Mouse (Mus musculus) spleen, adult 2 months (tissue): ENCODE results near the gene Gm45837. TPM values are rescaled to one million over a fixed set of nuclear protein-coding genes. Genes with fewer than 3 reads are reported as not detected.

Experiments used
- DNase-seq, 2 experiments: peaks; one replicate each; pipeline versions ENCODE4 v3.0.0 to v3.0.0-alpha.2; 2012 to 2021; ENCODE audit warnings: low spot score in 2 of 2, low read depth in 1 of 2
- H3K27ac ChIP-seq: fragments of 200-500 bp; 2 replicates; pipeline ENCODE4 v1.5.1; 2012; ENCODE audit warnings: low read length, inconsistent platforms; ENCODE audit not compliant: insufficient read depth
- H3K27me3 ChIP-seq: fragments of 200-500 bp; 2 replicates; pipeline ENCODE4 v1.6.1; 2012; ENCODE audit warnings: mild to moderate bottlenecking, moderate library complexity, low read length, inconsistent platforms; ENCODE audit not compliant: control insufficient read depth, insufficient read depth
- H3K36me3 ChIP-seq: fragments of 200-500 bp; 2 replicates; pipeline ENCODE4 v1.6.1; 2012; ENCODE audit warnings: mild to moderate bottlenecking, low read length, inconsistent platforms; ENCODE audit not compliant: control insufficient read depth, insufficient read depth
- H3K4me1 ChIP-seq: fragments of 200-500 bp; 2 replicates; pipeline ENCODE4 v1.6.1; 2011; ENCODE audit warnings: inconsistent platforms; ENCODE audit not compliant: control insufficient read depth, insufficient read depth, insufficient read length
- H3K4me3 ChIP-seq: fragments of 200-500 bp; 2 replicates; pipeline ENCODE4 v1.5.1; 2011; ENCODE audit warnings: mild to moderate bottlenecking, inconsistent platforms; ENCODE audit not compliant: insufficient read depth, insufficient read length; ENCODE audit errors: extremely low read depth
- CTCF ChIP-seq: fragments of 200-500 bp; IDR thresholded peaks from 2 replicates; pipeline ENCODE4 v1.5.1; 2011; ENCODE audit warnings: mild to moderate bottlenecking, inconsistent platforms; ENCODE audit not compliant: insufficient read depth, insufficient read length, insufficient replicate concordance; ENCODE audit errors: extremely low read depth
- POLR2A ChIP-seq: fragments of 200-500 bp; IDR thresholded peaks from 2 replicates; pipeline ENCODE4 v1.6.1; 2011; ENCODE audit warnings: low read depth, low read length, inconsistent platforms
- WGBS: fragments of 180-500 bp; shearing (Covaris S2); methylation state at CpG from one replicate; pipeline ENCODE4 v1.1.7; 2018; 5-methylcytosine and 5-hydroxymethylcytosine counted together
- polyA plus RNA-seq: library from polyadenylated mRNA; depleted of rRNA; stranded (reverse); fragments of >200 nt; gene quantifications from 2 replicates; pipeline ENCODE4 v1.2.3, GENCODE M21; 2012

Gm45837 gene
- polyA plus RNA-seq, 1 experiment = not detected

GRCm38 (mm10) chr7:101389256-101389655, 21.4 kb upstream of the Gm45837 start:
- Histone ChIP-seq H3K4me3 (no peak overlapping the region), H3K27me3 (no peaks in the 10 kb centered on the region), H3K4me1 (0 out of 2 replicates have a peak, but pooled peaks cover 3% of the 10 kb centered on the region), H3K36me3 (peaks cover 61% of the 10 kb centered on the region), H3K27ac (no peak overlapping the region)
- no peak for TF ChIP-seq CTCF
- TF ChIP-seq POLR2A = no peak
- no peak for DNase-seq
- WGBS = 46% methylated on average over 6 of the region's 6 CpGs

GRCm38 (mm10) chr7:101391909-101392479, 18.7 kb upstream of the Gm45837 start:
- Histone ChIP-seq H3K4me1 (no peaks in the 10 kb centered on the region), H3K27me3 (no peaks in the 10 kb centered on the region), H3K36me3 (peaks cover 73% of the 10 kb centered on the region), H3K27ac (no peak overlapping the region), H3K4me3 (no peak overlapping the region)
- no peak for DNase-seq
- 95% methylated on average over 4 of the region's 4 CpGs for WGBS
- TF ChIP-seq POLR2A (no peak), CTCF (no peak)

GRCm38 (mm10) chr7:101393015-101393414, 17.7 kb upstream of the Gm45837 start:
- no peak for TF ChIP-seq POLR2A
- no peak for TF ChIP-seq CTCF
- no peak for DNase-seq
- no peaks in the 10 kb centered on the region for H3K27me3 ChIP-seq
- no peaks in the 10 kb centered on the region for H3K4me1 ChIP-seq
- 92% methylated on average over 4 of the region's 4 CpGs for WGBS
- H3K27ac ChIP-seq = no peak overlapping the region
- peaks cover 74% of the 10 kb centered on the region for H3K36me3 ChIP-seq
- H3K4me3 ChIP-seq = no peak overlapping the region

GRCm38 (mm10) chr7:101393694-101394504, 16.8 kb upstream of the Gm45837 start:
- no peak overlapping the region for H3K27ac ChIP-seq
- peaks cover 74% of the 10 kb centered on the region for H3K36me3 ChIP-seq
- DNase-seq = no peak
- H3K4me1 ChIP-seq = no peaks in the 10 kb centered on the region
- H3K4me3 ChIP-seq = no peak overlapping the region
- no peak for TF ChIP-seq POLR2A
- TF ChIP-seq CTCF = no peak
- 85% methylated on average over 8 of the region's 8 CpGs for WGBS
- no peaks in the 10 kb centered on the region for H3K27me3 ChIP-seq

DNA sequence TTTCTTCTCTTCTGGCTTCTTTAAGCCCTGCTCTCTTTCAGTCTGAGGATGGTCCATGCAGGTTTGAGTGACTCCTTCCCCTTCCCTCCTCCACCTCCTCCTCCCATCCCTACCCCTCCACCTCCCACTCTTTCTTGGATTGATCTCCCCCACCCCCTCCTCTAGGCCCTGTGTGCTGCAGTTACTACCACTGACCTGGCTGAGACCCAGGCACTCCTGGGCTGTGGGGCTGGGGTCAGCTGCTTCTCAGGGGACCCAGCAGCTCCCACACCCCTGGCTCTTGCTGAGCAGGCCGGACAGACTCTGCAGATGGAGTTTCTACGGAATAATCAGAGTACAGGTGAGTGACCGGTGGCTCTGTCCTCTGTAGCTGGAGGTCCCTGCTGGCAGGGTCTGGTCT, 16.1 kb upstream of the Gm45837 start:
- no peak overlapping the region for H3K4me3 ChIP-seq
- no peaks in the 10 kb centered on the region for H3K4me1 ChIP-seq
- no peak overlapping the region for H3K27ac ChIP-seq
- DNase-seq = no peak
- peaks cover 74% of the 10 kb centered on the region for H3K36me3 ChIP-seq
- TF ChIP-seq POLR2A (no peak), CTCF (no peak)
- 89% methylated on average over 3 of the region's 3 CpGs for WGBS
- no peaks in the 10 kb centered on the region for H3K27me3 ChIP-seq

DNA sequence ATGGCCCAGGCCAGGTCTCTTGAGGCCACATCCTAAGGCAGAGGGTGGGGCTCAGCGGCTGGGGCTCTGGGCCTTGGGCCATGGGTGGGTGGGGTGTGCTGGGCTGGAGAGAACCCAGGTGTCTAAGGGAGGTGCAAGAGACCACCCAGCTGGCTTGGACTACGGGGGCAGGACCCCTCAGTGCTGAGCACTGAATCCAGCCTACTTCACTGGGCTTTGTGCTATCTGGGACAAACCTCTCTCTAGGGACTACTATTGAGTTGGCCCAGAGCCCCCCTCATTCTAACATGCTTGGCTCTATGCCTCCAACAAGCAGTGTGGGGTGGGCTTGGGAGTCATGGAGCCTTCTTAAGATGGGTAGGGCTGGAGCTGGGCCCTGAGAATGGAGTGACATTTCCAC, 15.2 kb upstream of the Gm45837 start:
- DNase-seq = no peak
- WGBS = 94% methylated on average over 2 of the region's 2 CpGs

GRCm38 (mm10) chr7:101397175-101397574, 13.5 kb upstream of the Gm45837 start:
- H3K27me3 ChIP-seq = no peaks in the 10 kb centered on the region
- peaks cover 82% of the 10 kb centered on the region for H3K36me3 ChIP-seq
- TF ChIP-seq CTCF (no peak), POLR2A (no peak)
- 91% methylated on average over 4 of the region's 4 CpGs for WGBS
- H3K4me1 ChIP-seq = no peaks in the 10 kb centered on the region
- no peak for DNase-seq
- no peak overlapping the region for H3K4me3 ChIP-seq
- no peak overlapping the region for H3K27ac ChIP-seq

More for the DNA sequence above, 15.2 kb upstream of the Gm45837 start:
- Histone ChIP-seq H3K36me3 (peaks cover 75% of the 10 kb centered on the region), H3K27me3 (no peaks in the 10 kb centered on the region), H3K4me1 (no peaks in the 10 kb centered on the region), H3K4me3 (no peak overlapping the region), H3K27ac (no peak overlapping the region)
- TF ChIP-seq CTCF (no peak), POLR2A (no peak)
